Mouse (Mus musculus): ENCODE data around the gene Slc22a14.

- TF ChIP-seq POLR2A (IDR thresholded peaks at IDR 0.05; ENCODE audit: insufficient read length, low read depth) (no peak), MAX (IDR thresholded peaks at IDR 0.05; ENCODE audit: low read depth) (no peak), CEBPB (IDR thresholded peaks at IDR 0.05; ENCODE audit: insufficient read depth, poor library complexity, severe bottlenecking) (no peak), MYOG (IDR thresholded peaks at IDR 0.05; ENCODE audit: control insufficient read depth in 1 of 3, insufficient read depth in 1 of 3, insufficient read length in 2 of 3, low read depth in 2 of 3) (no peak), SRF (IDR thresholded peaks at IDR 0.05; ENCODE audit: control insufficient read depth, insufficient read length, low read depth) (no peak), E2F4 (IDR thresholded peaks at IDR 0.05; ENCODE audit: insufficient read depth) (no peak), USF1 (IDR thresholded peaks at IDR 0.05; ENCODE audit: low read depth) (no peak)
Measured at GRCm38 (mm10) chr9:119378231-119378630, 12.9 kb upstream of the Slc22a14 start.

All from myocyte (in vitro differentiated cells).